Mouse (Mus musculus): ENCODE data around the gene Cabp2.
A peak's percentile ranks its signal among the peaks of the same experiment; 100 is the strongest.
"Not testable (repeated sequence)": the region's sequence is repeated elsewhere in the genome, so short reads cannot be mapped to it uniquely, and the experiment has no call there.

Cabp2 gene

DNA sequence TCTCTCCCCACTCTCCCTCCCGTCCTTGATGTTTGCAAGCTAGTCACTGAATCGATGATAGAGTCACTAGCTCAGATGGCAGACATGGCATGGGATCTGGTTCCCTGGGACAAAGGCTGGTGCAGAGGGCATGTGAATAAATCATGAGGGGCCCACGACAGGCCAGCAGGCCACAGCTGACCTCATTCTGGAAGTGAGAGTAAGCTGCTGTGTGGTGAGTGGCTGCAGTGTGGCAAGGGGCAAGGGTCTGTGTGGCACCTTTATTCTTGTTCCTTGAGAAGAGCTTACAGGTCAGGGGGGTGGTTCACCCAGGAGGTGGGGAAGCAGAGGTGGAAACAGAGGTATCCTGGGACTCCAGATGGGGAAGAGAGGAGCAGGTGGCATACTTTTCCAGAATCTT is at the start of gene Cabp2:
Gene Cabp2 (plus strand): TSS at position 185 of the 400 bp plus-strand sequence.
- DNase-seq, result no peak

DNA sequence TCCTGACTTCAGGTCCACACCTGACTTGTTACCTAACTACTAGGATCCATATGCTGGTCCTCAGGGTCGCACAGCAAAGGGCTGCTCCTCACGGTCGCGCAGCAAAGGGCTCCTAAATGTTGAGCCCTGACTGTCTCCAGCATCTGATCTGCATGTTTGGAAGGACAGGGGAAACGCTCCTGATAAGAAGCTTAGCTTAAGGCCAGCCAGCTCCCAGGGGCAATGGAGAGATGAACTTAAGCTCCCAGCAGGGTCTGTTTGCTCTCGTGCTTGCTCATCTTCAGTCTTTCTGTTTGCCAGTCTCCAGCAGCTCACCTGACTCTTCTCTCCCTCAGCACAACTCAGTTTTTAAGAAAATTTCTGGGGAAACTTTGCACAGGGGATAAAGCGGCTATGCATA is 48.7 kb upstream of the Cabp2 start:
- DNase-seq, result no peak

DNA sequence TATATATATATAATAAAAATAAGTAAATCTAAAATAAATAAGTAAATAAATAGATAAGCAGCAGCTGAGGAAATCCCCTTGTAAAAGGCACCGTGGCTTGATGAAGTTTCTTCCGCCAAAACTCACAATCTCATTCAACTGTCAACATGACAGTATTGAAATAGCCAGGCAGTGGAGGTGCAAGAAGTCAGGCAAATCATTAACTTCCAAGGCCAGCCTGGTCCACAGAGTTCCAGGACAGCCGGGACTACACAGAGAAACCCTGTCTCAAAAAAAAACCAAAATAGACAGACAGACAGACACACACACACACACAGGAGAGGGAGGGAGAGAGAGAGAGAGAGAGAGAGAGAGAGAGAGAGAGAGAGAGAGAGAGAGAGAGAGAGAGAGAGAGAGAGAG is 48.1 kb upstream of the Cabp2 start:
- DNase-seq, result peak; percentile 30

DNA sequence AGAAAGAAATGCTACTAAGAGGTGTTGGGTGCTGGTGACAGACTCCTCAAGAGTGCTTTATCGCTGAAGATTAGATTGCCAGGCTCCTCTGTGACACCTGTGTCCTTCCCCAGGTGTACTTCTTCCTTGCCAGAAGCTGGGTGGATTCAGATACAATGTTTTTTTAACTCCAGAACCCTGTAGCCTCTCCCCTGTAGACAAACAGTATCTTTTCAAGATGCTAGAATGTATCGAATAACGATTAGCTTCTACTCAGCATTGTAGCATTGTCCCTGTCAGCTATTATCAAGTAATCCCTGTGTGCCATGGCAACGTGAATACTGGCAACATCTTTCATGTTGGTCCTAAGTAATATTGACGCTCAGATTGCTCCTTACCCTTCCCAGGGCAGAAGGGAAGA is 47.6 kb upstream of the Cabp2 start:
- DNase-seq, result no peak

DNA sequence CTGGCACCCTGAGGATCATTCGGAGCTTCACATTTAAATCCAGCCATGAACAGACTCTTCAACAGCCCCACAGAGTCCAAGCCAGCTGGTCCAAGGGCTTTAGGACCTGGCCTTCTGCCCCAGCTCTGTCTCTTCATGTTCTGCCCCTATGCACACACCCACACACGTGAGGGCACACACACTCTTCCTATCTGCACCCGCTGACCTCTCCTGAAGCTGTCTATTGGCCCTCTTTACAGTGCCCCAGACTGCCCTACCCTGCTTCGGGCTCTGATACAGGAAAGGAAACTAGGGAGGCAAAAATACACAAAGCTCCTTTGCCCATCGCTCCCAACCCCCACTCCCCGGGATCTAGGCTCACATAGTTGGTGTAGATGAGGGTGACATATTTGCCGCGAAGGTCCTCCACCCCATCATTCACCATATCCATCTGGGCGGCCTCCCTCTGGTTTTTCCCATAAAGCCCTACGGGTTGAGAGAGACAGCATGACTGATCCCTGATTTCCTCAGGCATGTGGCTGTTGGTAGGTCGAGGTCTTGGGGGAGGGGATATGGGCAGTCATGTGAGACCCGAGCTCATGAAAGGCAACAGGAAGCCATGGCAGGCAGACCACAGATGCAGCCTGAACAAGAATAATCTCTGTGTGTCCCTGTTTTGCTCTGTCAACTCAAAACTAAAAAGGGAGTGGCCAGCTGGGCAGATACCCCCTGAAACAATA is 44.9 kb upstream of the Cabp2 start:
- no peak for DNase-seq

DNA sequence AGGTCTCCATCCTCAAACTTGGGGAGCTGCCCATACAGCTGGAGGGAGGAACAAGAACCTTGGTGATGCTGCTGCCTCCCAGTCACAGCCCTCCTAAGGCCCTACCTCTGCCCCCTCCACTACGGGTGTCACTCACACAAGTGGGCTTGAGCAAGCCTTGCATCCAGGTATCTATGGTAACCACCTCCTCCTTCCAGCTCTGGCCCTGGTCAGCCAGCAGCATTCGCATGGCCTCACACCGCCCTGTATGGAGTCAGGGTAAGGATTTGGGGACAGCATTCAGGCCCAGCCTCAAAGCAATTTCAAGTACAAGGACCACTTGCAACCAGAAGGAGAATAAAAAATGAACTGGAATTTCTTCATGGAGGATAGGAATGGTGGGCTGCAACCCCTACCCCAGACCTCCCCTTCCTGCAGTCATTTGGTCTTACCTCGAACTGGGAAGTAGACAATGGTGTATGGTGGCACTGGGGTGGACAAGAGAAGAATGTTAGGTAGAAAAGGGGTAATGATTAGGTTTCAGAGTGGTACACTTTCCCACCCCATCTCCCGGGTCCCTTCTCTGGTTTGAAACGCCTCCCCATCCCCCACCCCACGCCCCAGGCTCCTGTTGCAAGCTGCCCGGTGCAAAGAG is 44.1 kb upstream of the Cabp2 start:
- not testable (repeated sequence) for DNase-seq

DNA sequence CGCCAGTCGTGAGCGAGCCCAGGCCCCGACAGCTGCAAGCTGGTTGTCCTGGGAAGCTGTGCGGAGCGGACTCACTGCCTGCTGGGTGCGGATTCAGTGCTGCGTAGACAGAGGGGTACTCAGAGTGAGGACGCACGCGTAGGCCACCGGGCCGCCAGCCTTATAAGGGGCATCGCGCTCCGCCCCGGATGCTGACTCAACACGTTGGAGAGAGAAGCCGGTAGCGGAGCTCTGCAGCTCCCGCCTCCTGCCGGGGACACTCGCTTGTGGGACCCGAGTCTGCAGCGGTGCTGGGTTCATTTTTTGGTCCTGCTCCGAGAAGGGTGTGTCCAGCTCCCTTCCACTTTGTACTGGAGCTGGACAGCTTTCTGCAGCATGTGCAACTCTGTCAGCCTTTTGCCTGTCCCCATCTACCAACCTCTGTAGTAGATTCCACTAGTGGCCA is 43.6 kb upstream of the Cabp2 start, which contains the start of gene Gstp1:
Gene Gstp1 (minus strand): TSS at position 198 of the 445 bp plus-strand sequence.
- peak; percentile 90 for DNase-seq

DNA sequence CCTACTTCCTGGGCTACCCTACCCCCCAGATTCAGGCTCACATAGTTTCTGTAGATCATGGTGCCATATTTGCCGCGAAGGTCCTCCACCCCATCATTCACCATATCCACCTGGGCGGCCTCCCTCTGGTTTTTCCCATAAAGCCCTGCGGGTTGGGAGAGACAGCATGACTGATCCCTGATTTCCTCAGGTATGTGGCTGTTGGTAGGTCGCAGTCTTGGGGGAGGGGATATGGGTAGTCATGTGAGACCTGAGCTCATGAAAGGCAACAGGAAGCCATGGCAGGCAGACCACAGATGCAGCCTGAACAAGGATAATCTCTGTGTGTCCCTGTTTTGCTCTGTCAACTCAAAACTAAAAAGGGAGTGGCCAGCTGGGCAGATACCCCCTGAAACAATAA is 40.4 kb upstream of the Cabp2 start:
- not testable (repeated sequence) for DNase-seq

DNA sequence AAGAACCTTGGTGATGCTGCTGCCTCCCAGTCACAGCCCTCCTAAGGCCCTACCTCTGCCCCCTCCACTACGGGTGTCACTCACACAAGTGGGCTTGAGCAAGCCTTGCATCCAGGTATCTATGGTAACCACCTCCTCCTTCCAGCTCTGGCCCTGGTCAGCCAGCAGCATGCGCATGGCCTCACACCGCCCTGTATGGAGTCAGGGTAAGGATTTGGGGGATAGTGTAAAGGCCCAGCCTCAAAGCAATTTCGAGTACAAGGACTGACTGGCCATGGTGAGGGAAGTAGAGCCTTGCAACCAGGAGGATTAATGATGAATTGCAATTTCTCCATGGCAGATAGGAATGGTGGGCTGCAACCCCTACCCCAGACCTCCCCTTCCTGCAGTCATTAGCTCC is 39.9 kb upstream of the Cabp2 start:
- DNase-seq, result not testable (repeated sequence)

DNA sequence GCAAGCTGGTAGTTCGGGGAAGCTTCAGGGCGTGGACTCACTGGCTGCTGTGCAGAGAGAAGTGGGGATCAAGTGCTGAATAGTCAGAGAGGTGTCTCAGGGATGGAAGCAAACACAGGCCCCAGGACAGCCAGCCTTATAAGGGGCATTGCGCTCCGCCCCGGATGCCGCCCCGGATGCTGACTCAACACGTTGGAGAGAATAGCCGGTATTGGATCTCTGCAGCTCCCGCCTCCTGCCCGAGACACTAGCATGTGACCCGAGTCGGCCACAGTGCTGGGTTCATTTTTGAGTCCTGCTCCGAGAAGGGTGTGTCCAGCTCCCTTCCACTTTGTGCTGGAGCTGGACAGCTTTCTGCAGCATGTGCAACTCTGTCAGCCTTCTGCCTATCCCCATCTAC is 39.3 kb upstream of the Cabp2 start:
- peak; percentile 50 for DNase-seq

DNA sequence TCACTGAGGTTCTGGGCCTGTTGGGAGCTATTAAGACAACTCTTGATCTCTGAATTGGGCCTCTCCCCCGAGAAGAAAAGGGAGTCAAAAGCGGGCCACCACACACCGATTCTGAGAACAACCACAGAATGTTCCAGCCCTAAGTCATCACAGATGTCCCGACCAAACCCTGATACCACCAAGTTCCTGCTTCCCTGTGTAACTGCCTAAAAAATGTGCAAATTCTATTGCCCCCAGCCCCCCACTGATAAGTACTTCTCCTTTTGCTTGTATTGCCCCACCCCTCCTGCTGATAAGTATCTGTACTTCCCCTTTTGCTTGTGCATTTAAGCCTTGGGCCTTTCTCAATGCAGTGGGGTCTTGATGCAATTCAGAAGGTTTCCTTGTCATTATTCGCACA is 37.3 kb upstream of the Cabp2 start:
- not testable (repeated sequence) for DNase-seq

DNA sequence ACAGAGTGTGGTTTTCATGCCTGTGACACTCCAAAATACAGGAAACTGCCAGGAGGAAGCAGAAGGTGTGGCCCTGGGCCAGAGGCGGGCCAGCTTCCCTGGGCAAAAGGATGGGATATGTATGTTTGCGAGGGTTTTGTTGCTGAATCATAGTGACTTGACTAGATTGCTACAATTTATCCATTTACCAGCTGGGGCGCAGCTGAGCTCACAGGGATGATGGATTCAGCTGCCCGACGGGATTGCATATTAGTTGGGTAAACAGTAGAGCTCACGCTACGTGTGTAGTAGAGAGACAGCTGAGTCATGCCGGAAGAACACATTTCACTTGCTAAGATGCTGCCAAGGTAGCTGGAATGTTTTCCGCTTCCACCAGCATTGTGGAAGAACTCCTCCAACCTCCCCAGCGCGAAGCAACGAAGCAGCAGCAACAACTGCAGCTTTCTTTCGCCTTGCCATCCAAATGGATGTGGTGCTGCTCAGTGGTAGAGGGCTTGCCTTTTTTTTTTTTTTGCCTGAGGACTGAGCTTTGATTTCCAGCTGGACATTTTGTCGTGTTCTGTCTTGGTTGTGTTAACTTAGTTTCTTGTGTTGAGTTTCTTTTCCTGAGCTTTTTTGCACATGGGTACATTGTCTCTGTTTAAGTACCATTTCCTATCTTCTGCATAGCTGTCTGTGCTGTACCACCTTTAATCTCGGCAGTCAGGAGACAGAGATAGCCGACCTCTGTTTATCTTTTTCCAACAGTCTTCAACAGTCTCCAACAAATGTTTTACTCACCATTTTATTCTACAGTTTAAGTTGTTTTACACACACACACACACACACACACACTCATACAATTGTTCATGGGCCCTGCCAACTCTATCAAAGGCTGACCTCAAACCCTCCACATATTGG is 35.2 kb upstream of the Cabp2 start, which contains the start of gene Gstp2:
Gene Gstp2 (minus strand): TSS at position 58 of the 900 bp plus-strand sequence.
- peak; percentile 83 for DNase-seq

DNA sequence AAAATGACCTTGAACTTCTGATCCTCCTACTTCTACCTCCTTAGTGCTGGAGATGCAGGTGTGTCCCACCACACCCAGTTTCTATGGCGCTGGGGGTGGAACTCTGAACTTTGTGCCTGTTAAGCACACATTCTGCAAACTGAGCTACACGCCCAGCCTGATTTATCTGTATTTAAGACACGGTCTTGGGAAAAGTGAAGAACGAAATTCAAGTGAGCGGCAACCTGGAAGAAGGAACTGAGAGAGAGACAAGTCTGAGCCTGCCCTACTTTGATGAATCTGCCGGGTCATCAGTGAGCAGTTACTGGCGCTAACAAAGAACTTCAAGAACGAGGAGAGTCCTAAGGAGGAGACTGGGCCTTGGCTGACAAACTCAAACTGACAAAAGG is 34.5 kb upstream of the Cabp2 start:
- peak; percentile 84 for DNase-seq

DNA sequence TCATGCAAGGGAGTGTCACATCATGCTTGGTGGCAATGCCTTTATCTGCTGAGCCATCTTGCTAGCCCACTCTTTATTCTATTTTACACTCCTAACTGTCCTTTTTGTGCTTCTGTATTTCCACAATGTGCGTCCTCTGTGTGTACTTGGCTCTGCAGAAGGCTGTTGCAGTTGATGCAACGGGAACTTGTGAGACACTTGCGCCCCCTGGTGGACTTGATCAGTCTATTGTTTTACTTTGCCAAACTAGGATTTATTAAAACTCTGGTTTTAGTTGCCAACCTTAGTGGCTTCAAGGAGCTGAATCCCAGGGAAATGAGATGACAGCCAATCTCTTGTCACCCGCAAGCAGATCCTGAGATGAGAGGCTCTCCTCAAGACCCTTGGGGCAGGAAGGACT is 33.5 kb upstream of the Cabp2 start:
- peak; percentile 90 for DNase-seq

DNA sequence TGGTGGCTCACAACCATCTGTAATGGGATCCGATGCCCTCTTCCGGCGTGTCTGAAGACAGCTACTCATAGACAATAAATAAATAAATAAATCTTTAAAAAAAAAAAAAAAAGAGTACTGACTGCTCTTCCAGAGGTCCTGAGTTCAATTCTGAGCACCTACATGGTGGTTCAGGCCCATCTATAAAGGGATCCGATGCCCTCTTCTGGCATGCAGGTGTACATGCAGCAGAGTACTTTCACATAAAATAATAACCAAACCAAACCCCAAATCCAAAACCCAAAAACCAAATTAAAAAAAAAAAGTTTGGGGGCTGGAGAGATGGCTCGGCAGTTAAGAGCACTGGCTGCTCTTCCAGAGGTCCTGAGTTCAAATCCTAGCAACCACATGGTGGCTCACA is 32.3 kb upstream of the Cabp2 start:
- not testable (repeated sequence) for DNase-seq

DNA sequence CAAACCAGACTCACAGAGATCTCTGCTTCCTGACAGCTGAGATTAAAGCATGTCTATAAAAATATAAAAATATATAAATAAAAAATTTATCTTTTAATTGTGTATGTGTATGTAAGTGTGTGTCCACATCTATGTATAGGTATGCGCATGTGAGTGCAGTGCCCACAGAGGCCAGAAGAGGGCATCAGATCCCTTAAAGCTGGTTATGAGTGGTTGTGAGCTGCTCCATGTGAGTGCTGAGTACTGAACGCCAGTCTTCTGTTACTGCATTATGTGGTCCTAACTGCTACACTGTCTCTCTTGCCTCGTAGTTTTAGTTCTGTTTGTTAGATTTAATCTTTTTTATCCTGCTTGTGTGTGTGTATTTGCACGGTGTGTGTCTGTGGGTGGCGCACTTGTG is 30.4 kb upstream of the Cabp2 start:
- DNase-seq, result peak; percentile 45

DNA sequence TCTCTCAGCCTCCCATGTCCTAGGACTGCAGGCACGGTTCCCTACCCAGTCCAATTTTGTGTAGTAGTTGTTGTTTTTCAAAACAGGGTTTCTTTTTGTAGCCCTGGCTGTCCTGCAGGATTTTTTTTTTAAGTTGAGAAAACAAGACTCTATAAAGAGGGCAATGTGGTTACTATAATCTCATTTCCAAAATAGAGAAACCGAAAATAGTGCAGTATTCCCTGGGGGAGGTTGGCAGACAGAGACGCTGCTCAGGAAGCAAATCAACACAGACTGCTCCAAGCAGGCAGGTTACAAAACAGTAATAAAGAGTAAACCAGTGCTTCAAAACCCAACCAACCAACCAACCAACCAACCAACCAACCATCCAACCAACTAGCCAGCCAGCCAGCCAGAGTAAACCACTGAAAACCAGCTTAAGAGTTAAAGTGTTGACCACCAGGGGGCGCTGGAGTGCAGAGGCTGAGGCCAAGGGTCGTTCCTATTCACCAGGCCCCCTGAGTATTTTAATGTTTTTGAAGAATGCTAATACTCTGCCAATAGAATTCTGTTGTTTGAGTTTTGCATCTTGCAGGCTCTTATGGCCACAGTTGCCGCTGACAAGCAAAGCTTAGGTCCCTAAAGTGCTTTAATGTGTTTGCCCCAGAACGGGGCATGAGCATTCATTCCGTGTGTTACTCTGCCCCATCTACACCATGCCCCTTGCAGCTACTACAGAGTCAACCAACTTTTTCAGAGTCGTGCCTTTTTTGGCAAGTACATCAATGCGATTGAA is 29.4 kb upstream of the Cabp2 start:
- DNase-seq, result peak; percentile 79

DNA sequence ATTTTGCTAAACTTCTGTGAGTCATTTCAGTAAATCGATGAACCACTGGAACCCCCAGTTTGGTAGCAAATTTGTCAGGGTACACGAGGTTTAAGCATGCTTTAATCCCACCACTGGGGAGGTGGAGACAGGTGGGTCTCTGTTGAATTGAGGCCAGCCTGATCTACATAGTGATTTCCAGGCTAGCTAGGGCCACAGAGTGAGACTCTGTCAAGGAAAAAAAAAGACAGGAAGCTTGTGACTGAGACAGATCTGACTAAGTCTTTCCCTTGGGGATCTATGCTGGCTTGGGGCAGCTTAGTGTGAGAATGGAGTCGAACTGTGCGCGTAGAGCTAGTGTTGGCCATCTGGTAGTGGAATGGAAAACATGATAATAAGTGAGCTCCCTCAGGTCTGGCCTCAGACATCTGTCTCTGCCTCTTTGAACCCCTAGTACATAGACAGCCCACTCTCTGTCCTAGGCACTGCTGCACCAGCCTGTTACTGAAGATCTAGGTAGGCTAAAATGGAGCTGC is 28.8 kb upstream of the Cabp2 start:
- no peak for DNase-seq

DNA sequence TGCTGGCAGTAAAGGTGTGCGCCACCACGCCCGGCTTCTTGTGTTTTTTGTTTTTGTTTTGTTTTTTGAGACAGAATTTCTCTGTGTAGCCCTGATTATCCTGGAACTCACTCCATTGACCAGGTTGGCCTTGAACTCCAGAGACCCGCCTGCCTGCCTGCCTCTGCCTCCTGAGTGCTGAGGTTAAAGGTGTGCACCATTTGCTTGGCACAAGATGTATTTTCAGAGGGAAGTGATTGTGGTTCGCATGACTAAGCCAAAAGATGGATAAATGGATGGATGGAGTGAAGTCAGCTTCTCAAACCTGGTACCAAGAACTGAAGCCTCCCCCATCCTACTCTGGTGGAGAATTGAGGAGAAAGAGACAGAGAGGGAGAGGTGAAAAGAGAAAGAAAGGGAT is 26.8 kb upstream of the Cabp2 start:
- DNase-seq, result no peak

DNA sequence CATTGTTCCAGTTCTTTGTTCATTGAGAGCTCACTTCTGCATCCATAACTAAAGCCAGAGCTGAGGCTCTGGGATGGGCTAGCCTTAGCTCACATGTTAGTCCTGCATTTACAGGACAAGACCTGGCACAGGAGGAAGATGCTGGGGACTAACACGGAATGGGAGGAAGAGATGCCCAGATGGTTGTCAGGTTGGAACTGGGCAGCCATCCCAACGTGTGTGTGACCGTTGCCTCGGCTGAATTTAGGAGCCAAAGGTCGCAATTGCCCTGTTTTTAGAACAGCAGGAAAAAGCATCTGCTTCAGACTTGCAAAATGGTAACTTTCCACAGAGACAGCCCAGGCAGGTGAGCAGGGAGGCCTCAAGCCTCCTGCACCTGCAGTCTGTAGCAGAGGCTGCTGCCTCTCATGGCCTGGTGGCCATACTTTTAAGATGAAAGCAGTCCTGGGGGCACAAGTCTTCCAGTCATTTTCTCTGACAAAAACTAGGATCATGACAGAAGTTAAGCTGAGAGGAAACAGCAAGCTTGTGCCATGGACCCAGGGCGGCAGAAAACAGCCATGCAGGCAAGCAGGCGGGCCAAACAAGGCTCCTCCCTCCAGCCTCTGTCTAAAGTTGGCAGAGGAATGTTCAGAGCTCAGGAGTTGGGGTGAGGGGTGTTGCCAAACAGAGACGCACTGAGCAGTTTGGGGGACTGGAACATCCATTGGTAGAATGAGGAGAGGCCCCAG is 26.0 kb upstream of the Cabp2 start:
- DNase-seq, result no peak

DNA sequence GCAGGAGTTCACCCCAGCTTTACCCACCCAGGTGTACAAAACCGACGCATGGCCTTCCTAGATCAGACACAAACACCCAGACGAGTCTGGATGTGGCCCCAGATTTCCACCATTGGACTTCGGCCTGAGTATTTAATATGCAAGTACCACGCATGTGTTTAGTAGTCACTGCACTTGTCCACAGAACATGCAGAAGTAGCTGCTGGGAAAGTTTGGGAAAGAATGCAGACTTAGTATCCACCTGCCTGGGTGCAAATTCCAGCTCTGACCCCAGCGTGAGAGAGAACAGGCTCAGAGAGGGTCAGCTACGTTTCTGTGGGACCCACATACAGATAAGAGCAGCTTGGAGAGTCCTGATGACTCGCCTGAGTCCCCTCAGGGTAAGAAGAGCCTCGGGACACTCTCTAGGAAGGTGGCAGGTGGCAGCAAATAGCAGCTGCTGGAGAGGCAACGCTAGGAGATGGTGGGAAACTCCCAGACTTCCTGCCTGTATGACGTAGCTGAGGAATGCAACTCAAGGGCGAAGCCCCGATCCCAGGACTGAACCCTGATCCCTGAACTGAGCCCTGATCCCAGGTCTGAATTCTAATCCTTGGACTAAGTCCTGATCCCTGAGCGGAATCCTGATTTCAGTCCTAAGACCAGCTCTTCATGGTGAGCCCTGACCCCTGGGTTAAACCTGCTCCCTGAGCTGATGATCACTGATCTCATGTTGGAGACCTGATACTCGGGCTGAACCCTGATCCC is 25.3 kb upstream of the Cabp2 start:
- DNase-seq, result no peak
